Mouse (Mus musculus) heart, adult 11 months (tissue): ENCODE data around the gene Cep152.
A peak's percentile ranks its signal among the peaks of the same experiment; 100 is the strongest.

Experiments
- DNase-seq: peaks from one replicate; pipeline ENCODE4 v3.0.0; 2022

The Cep152 gene

DNA sequence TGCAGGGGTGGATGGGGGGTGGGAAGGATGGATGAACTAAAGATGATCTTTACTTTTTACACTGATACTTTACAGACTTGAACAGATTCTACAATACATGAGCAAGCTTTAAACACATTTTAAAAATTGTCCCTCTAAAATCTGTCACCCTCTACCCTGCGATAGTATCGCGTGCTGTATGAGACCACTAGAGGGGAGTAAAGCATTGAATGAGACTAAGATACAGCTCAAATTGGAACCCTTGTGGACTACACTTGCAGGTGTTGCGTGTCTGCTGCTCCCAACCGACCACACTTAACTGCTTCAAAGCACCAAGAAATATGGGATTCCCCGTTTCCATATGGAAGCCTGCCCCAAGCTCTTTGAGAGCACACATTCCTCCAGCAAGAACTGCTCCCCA, 69.1 kb downstream of the Cep152 start:
- peak; percentile 17 for DNase-seq

DNA sequence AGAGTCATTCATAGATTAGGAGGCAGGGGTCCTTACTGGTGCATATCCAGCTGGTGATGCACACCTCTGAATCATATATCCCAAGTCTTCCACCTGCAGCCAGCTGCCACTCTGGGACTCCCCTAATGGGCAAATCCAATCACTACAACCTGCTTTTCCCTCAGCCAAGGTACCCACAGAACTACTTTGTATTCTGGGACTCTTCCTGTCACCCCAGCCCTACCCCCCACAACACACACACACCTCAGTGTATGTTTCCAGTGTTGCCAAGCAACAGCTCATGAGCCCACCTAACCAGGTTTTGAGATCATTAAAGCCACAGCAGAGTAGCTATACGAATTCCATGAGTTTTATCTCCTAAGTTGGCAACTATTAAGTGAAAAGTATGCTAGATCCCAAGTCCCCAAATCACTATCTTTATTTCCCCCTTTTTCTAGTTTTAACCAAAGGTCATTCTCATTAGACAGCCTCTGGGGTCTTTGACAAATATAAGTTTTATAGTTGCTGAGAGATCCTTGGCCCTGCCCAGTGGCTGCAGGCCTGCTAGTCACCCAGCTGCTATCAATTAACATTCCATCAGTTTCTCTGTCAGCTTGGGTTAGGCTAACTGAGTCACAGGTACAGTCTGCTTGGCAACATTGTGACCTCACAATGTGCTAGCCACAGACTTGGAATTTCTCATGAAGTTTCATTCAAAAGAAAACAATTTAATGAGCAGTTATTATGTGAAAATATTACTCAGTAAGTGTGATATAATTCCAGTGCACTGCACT, 75.9 kb downstream of the Cep152 start:
- DNase-seq, result peak; percentile 75

DNA sequence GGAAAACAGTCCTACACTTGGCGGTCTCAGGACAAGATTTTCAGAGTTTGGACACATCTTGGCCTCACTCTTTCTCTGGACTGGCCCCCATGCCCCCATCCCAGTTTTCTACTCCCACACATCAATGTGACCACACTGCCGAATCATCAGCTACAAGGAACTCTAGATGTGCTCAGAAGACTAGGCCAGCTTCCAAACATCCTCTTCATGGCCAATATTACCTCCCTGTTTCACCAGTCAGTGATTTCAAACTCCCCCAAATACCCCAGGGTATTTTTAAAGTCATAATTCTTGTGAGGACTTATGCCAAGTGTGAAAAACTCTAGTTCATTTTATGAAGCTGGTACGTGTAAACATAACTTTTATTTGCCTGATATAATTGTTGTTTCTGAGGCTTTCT, 79.9 kb downstream of the Cep152 start:
- peak; percentile 82 for DNase-seq

DNA sequence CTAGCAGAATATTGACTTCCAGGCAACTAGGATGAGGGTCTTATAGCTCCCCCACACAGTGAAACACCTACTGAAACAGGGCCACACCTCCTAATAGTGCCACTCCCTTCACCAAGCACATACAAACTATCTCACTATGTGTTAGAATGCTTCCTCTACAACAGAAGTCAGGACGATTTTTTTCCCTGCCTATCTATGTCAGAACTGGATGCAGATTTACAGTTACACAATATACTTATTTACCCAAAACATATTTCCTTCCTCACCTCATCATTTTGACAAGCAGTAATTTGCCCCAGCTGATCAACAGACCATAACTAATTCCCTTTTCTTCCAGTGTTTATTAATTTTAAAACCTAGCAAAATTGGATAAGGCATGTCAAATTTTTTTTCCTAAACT, 81.3 kb downstream of the Cep152 start:
- DNase-seq, result no peak

DNA sequence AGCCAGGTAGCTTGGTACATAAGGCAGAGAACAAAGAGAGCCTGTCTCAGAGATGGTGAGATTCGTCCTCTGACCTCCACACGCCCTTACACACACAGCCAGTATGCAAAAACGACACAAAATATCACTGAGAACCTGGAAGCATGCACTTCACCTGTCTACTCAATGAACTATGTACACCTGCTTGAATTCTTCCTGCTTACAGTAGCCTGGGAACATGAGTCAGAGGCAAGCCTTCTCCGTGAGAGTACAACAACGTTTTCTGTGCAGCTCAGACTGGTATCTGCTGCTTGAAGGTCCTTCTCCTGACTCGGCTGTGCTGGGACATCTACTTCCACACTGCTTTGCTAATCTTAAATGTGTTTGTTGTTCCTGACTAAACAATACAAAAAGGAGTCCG, 83.5 kb downstream of the Cep152 start:
- peak; percentile 55 for DNase-seq

DNA sequence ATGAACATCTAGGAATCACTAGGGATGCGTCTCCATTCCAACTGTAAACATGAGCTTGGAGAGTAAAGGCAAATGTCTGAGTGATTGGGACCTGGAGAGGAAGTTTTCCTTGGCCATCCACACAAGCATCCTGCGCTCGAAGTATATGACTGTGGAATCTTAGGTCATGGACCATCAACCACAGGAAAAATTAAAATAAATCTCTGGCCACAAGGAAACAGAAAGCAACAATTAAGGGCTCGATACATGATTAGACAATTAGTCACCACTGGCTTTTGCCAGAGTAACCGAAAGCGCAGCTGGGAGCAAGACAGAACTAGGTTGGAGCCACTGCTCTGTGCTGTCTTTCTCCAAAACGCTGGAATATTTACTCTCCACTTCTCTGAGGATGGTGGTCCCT, 84.3 kb downstream of the Cep152 start:
- peak; percentile 89 for DNase-seq

DNA sequence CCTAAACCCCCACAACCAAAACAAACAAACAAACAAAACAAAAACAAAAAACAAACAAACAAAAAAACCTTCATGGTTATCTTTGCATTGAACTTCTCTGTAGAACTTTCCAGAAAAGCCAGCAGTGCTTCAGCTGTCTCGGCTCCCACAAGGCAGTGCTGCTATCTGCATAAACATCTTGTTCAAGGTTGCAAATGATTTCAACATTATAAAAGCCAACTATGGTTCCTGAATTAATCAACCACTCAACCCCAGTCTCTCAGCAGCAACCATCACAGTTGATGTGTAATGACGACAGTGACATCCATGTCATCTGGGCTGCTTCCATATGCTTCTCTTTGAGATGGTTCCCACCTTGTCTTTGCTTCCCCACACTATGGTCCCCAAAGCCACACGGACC, 85.3 kb downstream of the Cep152 start:
- no peak for DNase-seq

DNA sequence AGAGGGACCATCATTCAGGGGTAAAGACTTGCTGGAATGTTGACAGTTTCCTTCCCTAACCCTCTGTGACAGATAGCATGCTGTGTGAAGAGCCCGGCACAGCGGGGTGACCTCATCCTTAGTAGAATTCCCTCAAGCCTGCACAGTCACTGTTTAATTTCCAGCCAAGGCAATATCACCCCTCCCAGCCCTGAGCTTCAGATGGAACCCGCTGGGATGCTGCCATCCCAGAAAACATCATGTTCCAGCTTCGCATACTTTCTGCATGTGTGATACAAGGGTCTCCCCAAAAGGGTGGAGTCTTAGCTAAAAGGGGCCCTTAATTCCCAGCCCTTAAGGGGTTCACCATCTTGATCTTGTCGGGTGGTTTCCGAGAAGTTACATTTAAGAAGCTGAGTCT, 94.2 kb downstream of the Cep152 start:
- peak; percentile 97 for DNase-seq

DNA sequence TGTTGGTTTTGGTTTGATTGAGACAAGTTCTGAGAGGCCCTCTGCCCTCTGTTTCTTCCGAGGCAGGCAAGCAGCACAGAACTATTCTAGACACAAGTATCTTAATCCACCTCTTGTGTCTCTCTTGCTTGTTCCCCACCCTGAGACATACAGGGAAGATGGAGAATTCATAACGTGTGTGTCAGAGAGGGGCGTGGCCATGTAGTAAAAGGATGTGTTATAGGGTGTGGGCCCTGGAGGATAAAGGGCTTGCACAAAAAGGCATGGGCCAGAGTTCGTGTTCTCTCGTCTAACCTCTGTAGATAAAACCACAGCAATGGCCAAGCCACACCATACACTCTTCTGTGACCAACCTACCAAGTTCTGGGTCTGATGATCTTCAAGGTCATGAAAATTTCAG, 98.3 kb downstream of the Cep152 start:
- DNase-seq, result peak; percentile 83

DNA sequence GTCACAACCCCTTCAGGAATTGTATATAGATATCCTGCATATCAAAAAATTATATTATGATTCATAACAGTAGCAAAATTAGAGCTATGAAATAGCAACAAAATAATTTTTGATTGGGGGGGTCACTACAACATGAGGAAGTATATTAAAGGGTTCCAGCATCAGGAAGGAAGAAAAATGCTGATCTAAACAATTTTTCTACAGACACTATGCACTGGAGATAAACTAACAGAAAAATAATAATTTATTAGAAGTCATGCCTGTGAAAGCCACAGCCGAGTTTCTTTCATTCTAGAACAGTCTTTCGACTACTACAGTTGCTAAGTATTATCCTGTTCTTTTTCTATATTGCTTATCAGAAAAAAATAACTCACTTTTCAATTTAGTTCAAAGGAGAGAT, 99.4 kb downstream of the Cep152 start:
- DNase-seq, result no peak

DNA sequence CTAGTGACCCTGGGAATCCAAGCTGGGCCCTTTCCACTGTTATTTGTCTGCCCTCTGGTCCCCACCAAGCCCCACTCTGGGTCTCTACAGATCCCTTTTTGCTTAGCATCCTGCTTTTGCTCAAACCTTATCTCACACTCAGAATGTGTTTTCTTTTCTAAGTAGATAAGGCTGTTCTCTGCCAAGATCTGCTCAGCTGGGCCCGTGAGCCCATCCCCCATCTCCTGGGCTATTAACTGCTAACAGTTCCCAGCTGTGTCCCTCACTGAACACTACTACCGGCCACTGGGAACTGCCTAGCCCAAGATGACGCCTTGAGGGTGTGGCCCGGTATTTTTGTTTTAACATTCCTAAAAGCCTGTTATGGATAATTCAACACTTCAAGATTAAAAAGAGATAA, 108.3 kb downstream of the Cep152 start:
- DNase-seq, result peak; percentile 98

DNA sequence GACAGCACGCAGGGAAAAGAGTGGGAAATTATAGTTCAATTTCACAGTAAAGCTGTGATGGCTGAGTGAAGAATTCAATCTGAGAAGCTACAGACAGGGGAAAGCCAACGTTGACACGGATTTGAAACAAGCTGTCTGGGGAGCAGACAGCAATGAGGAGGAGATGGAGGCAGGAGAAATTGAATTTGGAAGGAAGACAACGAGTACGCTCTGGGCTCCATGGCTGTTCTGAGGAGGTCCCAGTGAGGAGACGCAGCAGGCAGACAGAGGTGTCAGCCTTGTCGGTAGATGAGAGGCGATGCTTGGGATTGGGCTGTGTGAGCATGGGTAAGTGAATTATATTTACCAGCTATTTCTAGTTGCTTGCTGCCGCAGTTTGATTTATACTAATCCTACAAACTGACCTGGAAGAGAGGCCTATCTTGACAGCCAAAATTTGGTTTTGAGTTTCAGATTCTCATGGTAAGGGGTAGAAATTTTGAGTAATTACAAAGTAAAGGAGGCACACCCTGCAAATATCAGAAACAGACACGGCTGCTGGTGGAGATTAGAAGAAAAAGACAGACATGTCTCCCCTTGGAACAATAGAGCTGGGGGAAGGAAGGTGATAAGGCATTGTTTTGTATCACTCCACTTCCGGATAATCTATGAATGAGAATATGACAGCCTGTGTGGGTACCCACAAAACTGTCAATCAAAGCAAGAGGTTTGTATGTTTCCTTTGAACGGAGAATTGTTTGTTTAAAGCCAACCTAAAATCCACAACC, 109.4 kb downstream of the Cep152 start:
- peak; percentile 83 for DNase-seq

DNA sequence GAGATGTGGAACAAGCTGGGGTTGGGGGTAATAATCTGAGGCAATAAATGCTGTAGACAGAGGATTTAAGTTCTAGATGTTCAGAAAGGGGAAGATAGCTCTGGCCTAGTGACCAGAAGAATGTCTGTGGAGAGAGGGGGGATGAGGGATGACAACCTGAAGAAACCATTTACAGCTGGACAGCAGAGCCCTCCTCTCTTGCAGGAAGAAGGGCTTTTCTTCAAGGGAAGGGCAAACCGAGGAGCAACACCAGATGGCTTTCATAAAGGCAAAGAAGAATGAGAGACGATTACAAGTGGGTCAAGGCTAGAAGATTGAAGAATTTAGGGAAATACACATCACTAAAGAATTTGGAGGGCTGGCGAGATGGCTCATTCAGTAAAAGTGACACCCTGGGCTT, 110.5 kb downstream of the Cep152 start:
- DNase-seq, result peak; percentile 75
